Mouse (Mus musculus) heart, adult 9 months (tissue): ENCODE measurements around the gene Sat2.
A peak's percentile ranks its signal among the peaks of the same experiment; 100 is the strongest.

Experiments
- DNase-seq, 2 experiments: peaks; one replicate each; pipeline ENCODE4 v3.0.0; 2022; ENCODE audit warnings: low spot score in 2 of 2

Gene Sat2

DNA sequence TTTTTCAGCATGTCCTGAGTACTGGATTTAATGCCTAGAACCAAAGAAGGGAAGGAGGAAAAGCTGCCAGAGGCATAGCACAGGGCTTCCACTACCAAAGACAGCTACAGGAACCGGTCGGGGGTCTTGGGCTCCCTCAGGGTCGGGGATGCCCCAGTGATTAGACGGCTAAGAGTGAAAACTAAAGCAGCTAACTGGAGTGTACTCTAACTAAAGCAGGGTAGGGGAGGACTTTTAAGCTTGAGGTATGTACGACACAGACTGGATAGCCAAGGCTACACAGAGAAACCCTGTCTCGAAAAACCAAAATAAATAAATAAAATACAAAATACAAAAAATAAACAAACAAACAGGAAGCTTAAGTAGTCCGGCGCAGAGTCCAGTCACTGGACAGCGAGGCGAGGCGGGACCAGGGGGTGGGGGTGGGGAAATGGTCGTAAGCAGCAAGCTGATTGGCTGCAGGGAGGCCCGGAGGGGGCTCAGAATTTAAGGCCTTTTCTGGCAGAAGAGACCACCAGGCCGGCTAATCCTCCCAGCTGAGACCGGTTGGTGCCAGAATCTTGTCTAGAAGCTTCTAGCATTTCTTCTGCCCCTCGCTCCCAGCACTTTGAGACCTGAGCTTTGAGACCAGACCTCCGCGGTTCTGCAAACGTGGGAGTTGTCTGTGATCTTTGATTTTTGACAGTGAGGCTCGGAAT is at the start of gene Sat2:
Gene Sat2, plus strand, starts transcription at position 454 of the 698 bp plus-strand sequence.
- DNase-seq = peak; percentile 53 to 70

DNA sequence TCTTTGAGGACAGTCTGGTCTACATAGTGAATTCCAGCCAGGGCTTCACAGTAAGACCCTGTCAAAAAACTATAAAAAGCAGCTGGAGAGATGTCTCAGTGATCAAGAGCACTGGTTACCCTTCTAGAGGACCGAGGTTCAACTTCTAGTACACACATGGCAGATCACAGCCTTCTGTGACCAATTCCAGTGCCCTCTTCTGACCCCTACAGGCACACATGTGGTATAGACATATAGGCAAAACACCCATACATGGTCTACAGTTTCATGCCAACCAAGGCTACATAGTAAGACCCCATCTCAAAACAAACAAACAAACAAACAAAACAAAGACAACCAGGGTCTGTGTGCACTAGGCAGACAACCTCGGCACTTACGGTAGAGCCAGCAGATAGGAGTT is 46.6 kb upstream of the Sat2 start:
- no peak for DNase-seq

DNA sequence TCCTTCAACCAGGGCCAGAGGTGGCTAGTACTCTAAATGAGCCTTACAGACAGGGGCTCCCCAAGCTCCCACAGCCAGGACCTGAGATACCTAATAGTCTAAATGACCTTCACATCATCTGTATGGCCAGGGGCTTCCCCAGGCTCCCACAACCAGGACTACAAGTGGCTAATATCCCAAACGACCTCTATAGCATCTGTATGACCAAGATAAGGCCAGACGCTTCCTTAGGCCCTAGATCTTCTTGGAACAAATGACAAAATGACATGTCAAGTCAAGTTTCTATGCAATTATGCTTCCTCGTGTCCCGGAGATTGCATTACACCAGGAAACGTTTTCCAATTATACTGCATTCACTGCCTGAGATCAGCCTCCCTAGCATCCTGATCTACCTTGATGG is 45.5 kb upstream of the Sat2 start:
- no peak for DNase-seq

DNA sequence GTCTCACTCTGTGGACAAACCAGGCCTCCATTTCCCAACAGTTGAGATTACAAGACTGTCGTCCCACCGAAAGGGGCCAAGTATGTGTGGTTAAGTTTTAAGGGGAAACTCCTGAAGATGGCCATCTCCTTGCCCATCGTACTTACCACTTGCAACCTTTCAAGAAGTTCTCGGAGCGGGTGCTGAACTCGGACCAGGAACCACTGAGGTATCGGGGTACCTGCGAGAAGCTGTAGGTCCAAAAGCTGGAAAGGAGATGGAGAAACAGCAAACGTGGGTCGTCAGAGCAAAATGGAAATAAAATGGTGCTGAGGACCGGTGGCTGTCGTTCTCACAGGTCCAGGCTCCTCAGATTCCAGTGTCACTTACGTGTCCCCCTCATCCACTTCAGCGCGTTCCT is 43.5 kb upstream of the Sat2 start:
- DNase-seq = no peak

DNA sequence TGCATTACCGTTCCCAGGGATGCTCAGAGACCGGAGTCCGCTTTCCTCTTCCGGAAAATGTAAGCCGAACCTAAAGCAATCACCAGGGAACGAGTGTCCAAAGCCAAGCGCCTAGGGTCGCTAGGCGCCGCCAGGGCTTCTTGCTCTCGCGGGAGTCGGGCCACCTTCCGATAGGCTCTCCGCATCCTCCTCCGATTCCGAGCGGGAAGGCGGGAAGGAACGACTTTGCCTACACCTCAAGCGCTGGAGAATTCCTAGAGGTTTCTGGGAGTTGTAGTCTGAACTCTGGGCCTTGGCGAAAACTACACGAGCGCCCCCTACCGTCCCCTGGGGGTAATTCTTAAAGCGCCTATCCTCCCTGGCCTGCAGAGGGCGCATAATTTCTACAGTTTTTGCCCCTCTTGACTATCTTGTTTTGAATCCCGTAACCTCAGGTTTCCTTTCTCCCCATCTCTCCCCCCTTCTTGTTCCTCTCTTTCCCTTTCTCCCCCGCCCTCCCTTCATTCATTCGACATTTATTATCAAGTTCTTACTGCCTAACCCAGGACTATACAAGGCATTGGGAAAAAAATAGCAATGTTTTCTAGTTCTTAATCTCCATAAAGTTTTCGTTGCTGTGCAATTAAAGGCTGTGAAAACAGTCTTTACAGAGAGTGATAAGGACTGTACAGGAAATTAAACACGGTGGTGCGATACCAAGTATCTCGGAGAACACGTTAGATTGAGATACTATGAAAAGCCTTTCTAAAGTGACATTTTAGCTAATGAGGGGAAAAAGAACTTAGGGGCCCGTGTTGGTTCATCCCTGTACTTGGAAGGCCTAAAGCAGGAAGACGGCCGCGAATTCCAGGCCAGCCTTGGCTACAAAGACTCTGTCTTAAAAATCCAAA is 42.5 kb upstream of the Sat2 start:
- DNase-seq = peak; percentile 96 to 98

DNA sequence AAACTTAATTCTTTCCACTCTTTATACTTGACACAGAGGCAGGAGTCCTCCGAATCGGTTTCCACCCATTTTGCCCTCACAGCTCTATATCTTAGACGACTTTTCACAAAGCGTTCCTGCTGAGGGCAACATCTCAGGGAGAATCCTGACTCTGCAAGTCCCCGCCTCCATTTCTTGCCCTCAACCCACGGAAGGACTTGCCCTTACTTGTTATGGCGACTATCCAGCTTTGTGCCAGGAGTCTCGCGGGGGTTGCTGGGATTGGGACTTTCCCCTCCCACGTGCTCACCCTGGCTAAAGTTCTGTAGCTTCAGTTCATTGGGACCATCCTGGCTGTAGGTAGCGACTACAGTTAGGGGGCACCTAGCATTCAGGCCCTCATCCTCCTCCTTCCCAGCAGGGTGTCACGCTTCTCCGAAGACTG is 41.7 kb upstream of the Sat2 start, which contains the start of the genes Wrap53 and Trp53:
Gene Wrap53, minus strand, starts transcription at position 165 of the 424 bp plus-strand sequence.
Gene Trp53, plus strand, starts transcription at position 269 of the 424 bp plus-strand sequence.
- peak; percentile 95 to 96 for DNase-seq

DNA sequence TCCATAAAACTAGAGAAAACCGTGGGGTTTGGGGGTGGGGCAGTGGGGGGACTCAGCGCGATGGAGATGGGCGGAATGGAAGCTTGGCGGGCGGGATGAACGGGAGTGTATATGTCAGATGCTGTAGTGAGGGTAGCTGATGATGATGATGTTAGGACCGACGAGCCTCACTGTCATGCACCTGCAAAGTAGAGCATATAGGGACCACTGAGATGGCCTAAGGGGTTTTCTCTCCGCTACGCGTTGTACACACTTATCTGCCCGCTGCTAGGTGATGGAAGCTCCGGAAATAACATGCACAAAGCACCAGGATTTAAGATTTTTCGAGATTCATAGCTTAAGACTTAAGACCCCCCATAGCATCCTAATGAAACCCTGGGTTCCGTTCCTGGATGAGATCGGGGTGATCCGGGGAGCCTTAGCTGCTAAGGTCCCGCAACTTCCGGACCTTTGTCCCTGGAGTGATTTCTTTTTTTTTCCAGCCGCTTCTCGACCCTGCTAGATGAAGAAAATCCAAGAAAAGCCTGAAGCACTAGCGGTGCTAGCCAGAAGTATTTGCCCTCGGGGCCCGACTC is 41.2 kb upstream of the Sat2 start:
- DNase-seq = no peak

DNA sequence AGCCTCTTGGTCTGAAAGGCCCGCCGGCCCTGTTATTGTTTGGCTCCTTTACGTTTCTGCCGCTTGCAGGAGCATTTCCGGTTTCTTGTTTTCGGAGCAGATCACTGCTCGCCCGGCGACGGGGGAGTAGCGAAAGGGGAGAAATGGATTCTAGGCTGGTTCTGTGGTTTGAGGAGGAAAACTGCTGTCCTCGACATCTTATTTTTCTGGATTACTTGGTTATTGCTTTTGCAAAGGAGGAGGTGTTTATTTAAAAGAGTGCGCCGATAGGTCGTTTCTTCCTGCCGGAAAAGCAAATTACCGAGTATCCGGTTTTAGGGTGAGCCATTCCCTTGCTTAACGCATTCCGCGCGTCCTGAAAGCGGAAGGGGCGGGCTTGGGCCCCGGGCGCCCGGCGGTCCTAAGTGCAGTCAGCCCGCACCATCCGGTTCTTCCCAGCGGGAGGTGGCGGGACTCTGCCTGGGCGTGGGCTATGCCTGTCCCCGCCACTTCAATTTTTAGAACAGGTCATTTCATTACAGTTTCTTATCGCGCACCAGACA is 40.6 kb upstream of the Sat2 start:
- DNase-seq = peak; percentile 90 to 94

DNA sequence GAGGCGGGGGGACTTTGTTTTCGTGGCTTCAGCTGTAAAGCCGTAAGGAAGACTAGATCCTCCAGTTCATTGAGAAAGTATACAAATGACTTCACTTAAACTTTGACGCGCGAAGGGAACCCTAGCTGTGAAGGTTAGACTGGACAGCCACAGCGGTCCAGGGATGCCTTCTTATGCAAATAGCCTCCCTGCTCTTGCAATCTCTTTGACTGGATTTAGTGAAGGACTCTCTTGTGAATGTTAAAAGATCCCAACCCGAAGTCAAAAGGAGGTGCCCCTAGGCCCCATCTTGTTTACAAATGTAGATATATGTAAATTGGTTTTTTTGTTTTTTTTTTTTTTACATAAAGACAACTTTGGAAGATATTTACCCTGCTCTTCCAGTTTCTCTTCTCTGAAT is 40.0 kb upstream of the Sat2 start:
- no peak for DNase-seq

DNA sequence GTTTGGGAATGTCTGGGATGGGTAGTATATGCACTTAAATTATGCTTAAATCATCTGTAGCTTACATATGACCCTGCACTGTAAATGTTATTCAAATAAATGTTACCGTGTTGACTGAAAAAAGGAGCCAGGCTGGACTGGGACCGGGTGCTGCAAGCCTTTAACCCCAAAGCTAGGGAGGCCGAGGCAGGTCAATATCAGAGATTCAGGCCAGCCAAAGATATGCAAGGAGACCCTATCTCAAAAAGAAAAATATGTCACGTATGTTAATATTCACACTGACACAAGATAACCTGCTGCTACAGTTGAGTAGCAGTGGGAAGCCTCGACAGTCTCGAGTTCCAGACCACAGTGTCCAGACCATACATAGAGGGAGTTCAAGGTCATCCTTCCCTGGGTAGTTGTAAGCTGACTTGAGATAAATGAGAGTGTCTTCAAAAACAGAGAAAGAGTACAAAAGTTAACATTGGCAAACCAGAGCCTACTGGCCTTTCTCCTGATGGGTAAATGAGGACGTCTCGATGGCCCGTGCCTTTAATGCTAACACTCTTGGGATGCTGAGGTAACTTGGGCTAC is 39.5 kb upstream of the Sat2 start:
- no peak for DNase-seq

DNA sequence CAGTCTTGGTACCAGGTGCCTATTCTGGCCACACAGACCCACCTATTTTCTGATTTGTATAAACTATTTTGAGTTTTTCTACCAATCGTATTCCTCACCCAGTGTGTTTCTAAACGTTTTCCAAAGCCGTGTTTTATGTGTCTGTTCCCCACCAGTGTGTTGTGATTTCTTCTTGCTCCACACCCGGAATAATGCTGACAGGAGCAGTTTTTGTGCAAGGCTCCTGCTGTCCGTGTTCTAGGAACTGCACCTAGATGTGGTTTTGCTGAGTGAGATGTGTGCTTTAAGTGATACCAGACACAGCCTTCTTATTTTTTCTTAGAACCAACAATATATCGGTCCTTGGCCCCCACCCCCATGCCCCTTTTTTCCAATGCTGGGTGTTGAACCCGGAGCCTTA is 37.8 kb upstream of the Sat2 start:
- DNase-seq = no peak

DNA sequence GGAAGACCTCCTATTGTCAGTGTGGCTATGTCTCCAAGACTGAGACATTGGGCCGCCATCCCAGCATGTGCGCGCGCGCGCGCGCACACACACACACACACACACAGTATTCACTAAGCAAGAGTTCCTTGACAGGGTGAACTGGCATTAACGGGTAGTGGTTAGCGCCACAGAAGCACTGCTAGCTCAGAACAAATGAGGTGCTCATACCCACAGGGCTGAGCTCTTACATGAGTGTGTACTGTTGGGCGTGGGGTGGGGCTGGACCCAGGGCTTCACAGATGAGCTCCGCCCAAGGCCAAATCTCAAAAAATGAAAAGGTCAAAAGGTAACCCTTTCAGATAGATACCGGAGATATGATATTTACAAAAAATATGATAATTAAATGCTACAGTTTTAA is 36.9 kb upstream of the Sat2 start:
- no peak for DNase-seq

DNA sequence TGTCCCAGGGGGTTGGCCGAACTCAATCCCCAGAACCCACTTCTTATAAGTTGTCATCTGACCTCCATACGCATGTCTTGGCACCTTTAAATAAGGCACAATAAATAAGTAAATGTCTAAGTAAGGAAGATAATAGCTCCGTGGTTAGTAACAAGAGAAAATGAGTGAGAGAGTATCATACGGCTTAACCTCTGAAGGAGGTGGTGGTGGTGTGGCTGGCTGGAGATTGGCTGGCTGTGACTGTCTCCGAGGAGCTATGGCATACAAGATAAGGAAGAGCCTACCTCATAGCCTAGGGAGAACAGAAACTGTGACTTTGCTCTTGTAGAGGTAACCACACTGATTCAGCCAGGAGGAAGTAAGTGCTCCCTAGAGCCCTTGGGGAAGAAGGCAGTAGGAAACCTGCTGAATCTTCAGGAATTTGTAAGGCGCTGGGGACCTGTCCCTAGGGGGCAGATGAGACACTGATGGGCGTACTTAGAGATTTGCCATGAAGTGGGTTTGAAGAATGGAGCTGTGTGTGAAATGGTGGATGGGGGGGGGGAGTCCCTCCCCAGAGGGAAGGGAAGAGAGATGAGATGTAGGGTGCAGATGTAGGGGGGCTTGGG is 36.0 kb upstream of the Sat2 start:
- no peak for DNase-seq

DNA sequence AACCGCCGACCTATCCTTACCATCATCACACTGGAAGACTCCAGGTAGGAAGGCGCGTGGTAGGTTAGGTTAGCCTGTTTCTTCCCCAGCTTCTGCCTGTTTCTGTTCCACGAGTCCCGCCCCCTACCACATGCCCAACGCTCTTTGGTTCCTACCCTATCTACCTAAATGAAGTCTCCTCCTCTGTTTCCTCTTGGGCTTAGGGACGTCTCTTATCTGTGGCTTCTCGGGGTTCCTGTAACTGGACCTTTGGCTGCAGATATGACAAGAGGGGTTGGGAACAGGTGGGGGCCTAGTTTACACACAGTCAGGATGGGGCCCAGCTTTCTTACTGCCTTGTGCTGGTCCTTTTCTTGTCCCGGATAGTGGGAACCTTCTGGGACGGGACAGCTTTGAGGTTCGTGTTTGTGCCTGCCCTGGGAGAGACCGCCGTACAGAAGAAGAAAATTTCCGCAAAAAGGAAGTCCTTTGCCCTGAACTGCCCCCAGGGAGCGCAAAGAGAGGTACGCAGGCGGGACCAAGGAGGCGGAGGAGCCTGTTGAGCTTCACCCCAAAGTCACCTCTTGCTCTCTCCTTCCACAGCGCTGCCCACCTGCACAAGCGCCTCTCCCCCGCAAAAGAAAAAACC is 32.5 kb upstream of the Sat2 start:
- DNase-seq = no peak

DNA sequence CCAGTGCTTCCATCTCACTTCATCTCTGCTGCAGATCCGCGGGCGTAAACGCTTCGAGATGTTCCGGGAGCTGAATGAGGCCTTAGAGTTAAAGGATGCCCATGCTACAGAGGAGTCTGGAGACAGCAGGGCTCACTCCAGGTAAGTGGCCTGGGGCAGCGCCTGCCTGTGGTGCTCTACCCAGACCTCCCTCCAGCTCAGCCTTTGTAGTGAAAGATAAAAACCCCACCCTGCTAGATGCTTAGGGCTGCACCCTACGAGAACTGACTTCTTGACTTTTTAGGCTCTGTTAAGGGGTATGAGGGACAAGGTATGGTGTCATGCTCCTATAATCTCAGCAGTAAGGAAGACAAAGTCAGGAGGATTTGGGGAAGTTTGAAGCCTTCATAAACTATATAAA is 31.2 kb upstream of the Sat2 start:
- no peak for DNase-seq

DNA sequence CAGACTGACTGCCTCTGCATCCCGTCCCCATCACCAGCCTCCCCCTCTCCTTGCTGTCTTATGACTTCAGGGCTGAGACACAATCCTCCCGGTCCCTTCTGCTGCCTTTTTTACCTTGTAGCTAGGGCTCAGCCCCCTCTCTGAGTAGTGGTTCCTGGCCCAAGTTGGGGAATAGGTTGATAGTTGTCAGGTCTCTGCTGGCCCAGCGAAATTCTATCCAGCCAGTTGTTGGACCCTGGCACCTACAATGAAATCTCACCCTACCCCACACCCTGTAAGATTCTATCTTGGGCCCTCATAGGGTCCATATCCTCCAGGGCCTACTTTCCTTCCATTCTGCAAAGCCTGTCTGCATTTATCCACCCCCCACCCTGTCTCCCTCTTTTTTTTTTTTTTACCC is 30.4 kb upstream of the Sat2 start:
- no peak for DNase-seq

DNA sequence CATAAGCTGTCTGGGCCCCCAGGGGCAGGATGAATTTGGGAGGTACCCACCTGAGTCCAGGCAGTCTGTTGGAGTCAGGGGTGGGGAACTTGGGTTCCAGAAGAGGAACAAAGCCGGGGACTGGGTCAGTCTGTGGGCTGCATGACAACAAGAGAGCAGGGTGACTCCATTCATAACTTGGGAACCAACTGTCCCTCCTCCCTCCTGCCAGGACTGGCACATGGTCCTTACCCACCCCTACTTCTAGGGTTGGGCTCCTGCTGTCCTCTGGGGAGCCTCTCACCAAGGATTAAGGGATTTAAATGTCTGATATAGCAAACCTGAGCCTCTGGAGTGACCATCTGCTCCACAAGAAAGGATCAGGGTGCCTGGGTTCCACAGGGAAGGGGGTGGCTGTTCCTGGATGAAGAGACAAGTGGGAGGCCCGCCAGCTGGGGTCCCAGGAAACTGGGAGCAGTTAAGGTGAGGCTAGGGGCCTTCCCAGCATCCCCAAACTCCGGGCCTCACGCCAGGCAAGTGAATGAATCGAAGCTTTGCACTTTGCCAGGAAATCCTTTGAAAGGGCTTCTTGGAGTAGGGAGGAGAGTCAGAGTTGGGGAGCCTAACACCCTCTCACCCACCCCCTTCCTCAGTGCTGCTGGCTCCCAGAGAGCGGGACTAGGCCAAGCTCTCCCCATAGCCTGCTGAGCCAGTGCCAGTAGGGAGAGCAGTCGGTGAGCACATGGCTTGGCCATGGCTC is 29.8 kb upstream of the Sat2 start:
- no peak for DNase-seq

DNA sequence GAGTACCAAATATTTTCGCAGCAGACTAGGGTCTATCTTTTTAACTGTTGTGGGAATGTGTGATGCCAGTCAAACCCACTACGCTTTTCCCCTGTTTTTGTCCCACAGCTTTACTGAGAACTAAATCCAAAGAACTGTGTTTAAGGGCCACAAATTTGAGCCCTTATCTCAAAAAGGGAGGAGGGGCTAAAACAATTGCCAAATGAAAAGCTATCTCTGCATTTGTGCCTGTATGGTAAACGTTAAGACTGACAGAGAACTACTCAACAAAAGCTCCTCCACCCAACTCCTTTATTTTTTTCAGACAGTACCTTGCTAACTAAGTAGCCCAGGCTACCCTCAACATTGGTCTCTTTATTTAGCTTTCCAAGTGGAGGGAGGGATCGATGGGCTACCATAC is 29.0 kb upstream of the Sat2 start:
- no peak for DNase-seq

DNA sequence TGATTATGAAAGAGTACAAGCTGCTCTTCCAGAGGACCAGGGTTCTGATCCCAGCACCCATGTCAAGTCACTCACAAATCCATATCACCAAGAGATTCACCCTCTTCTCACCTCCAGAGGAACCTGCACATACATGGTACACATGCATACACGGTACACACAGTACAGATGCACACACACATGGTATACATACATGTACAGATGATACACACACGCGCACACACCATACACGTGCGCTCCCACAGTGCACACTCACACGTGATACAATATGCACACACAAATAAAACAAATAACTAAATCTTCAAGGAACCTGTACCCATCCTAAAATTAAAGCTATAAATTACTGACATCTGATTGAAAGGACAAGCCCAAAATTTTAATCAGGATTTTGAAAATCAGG is 27.0 kb upstream of the Sat2 start:
- DNase-seq = no peak

DNA sequence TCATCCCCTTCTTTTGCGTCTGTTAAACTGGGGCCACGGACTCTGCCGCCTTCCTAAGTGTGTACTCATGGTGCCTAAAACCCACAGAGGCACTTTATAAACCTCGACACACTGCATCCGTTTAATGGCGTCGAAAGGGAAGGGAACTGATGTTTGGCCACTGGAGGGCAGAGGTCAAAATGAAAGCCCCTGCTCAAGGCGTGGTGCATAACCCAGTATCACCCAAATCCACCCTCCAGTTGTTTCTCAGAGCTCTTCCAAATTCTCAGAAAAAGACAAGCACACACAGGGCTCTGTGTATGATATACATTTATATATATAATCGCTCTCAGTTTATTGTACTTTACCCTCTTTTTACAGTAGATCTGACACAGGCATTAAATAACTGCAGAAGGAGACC is 22.4 kb upstream of the Sat2 start:
- DNase-seq = no peak
